Mouse (Mus musculus) retina, postnatal 7 days (tissue): ENCODE measurements around the gene Klhl3.

Experiments
- DNase-seq: peaks from one replicate; pipeline ENCODE4 v3.0.0-alpha.2; 2012; ENCODE audit warnings: low read depth, low spot score

Gene Klhl3

GRCm38 (mm10) chr13:58066496-58067389 lies 46.6 kb downstream of the Klhl3 start:
- DNase-seq: no peak

DNA sequence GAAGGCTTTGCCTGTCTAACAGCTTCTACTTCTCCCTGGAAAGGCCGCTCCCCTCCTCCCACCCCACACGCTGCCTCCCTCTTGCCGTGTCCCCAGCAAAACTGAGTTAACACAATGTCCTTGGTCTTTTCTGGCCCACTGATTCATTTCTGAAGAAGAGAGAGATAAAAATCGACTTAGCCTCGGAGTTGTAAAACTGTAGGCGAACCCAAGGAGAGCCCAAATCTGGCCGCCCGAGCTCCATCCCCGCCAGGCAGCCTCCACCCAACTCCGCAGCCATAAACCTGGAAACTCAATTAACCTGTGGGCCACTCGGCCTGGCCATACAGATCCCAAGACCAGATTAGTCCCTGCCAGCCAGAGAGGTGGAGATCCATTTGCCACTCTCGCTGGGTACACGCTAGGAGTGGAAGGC lies 47.3 kb downstream of the Klhl3 start:
- no peak for DNase-seq

DNA sequence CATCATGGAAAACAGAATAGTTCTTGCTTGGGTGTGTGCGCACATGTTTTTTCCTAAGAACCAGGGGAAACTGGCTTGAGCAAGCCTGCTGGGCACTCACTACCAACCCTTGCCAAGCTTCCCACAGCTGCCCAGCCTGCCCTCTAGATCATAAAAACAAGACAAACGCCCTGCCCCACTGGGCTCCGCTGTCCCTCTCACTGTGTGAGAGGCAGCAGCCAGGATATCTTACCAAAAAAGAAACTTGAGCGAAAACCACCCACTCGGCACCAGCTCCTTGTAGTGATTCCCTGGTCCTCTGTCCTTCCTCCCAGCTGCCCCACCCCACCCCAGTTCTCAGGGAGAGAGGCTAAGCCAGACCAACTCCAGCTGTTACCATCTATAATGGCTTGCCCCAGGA lies 48.1 kb downstream of the Klhl3 start:
- no peak for DNase-seq

DNA sequence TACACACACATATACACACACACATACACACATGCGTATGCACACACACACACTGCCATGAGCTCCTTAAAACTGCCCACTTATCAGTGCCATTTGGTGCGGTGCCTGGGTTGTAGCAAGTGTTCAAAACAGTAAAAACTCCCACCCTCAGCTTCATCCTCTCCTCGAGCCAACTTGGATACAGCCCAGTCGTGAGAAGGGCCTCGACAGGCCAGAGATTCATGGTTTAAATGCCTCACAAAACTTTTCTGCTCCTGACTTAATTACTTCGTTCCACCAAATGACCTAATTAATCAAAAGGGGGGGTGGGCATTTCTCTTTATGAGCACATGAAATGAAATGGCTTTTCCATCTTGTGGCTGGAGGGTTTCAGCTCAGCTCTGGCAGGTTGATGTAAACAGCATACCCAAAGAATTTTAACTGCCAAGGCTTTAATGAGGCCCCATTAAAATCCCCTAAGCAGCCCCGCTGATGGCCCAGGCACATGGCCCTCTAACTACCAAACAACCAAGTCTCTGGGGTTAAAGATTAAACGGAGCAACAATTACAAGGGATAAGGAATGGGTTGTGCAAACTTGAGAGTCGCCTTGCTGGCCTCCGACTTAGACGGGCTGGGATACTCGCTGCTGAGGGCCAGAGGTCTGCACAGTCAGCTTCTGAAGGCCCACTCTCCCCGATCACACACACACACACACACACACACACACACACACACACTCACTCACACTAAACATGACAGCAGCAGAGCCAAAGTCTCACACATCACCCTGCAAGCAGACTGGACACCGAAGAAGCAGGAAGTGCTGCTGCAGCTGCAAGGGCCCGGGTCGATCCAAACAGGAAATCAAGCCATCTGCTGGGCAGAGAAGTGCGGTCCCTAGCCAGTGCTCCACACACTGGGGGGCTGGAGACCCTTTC lies 55.2 kb downstream of the Klhl3 start:
- DNase-seq: no peak

DNA sequence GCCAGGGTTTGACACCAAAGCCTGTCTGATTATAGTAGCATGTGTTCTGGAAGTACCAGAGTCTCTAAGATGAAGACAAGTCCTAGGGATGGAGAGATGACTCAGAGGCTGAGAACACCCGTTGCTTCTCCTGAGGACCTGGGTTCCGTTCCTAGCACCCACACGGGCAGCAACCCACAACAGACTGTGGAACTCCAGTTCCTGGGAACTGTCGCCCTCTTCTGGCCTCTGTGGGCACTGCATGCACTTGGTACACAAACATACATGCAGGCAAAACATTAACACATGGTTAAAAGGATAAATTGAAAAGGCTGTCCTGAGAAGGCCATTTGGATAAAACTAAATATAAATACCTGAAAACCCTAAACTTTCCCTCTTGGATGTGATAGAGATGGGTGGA lies 56.8 kb downstream of the Klhl3 start:
- no peak for DNase-seq

- DNase-seq: no peak
Measured at GRCm38 (mm10) chr13:58053628-58054027, 59.8 kb downstream of the Klhl3 start.

- DNase-seq: no peak
Measured at GRCm38 (mm10) chr13:58051654-58052053, 61.7 kb downstream of the Klhl3 start.

DNA sequence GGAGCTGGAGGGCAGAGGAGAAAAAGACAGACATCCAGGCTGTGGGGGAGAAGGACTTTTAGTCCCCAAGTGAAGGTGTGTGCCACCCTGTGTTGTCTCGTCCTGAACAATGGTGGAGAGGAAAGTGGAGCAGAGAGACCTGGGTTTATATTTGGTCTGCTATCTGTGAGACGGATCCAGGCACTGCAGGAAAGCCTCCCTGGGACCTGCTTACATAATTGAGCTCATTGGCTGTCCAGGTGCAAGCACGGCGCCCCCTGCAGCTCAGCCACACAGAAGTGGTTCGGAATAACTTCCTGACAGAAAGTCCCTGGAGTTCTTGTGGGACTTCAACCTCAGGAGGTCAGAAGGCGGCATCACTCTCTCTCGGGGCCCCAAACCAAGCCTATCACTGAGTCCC lies 62.1 kb downstream of the Klhl3 start:
- no peak for DNase-seq

GRCm38 (mm10) chr13:58049121-58049520 lies 64.3 kb downstream of the Klhl3 start:
- no peak for DNase-seq

DNA sequence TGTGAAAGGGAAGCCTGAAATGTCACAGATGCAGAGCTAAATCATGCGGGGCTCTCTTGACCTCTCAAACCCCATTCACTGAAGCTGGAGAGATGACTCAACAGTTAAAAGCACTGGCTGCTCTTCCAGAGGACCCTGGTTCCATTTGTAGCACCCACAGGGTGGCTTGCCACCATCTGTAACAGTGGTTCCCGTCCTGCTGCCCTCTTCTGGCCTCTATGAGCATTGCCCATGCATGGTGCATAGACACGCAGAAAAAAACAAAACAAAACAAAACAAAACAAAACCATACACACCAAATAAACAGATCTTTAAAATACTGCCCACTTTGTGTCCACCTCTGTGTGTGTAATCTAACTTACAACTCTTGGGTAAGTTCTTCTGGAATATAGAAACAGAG lies 65.3 kb downstream of the Klhl3 start:
- DNase-seq: no peak

GRCm38 (mm10) chr13:58046178-58046577 lies 67.2 kb downstream of the Klhl3 start:
- DNase-seq: no peak

DNA sequence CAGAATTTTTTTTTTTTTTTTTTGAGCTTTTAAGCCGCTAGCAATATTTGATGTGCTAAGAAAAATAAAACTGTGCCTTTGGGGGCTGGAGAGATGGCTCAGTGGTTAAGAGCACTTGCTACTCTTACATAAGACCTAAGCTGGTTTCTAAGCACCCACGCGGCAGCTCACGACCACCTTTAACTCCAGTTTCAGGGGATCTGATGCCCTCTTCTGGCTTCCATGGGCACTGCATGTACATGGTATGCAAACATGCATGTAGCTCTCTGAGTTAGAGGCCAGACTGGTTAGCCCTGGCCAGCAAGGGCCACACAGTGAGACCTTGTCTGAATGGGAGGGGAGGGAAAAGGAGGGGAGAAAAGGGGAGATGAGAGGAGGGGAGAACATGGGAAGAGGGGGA lies 68.1 kb downstream of the Klhl3 start:
- no peak for DNase-seq

- no peak for DNase-seq
Measured at GRCm38 (mm10) chr13:58043278-58043677, 70.1 kb downstream of the Klhl3 start.

- DNase-seq: no peak
Measured at GRCm38 (mm10) chr13:58040112-58040511, 73.3 kb downstream of the Klhl3 start.

GRCm38 (mm10) chr13:58037506-58037905 lies 75.9 kb downstream of the Klhl3 start:
- DNase-seq: no peak

- no peak for DNase-seq
Measured at GRCm38 (mm10) chr13:58035470-58036156, 77.8 kb downstream of the Klhl3 start.

GRCm38 (mm10) chr13:58034985-58035384 lies 78.4 kb downstream of the Klhl3 start:
- DNase-seq: no peak

DNA sequence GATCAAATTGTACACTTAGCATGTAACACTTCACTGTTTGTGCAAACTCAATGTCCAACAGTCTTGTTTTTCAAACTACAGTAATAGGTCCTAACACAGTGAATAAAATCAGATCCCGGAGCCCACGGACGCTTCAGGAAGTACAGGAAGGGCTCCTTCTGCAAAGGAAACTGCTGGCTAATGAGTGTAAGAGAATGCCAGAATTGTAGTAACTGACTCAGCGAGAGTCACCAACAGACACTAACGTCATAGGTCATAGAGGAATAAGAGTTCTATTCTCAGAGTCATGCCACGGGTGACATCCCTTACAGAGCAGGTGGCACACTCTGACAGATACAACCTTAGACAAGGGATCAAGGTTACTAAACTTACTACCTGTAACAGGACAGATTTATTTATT lies 78.9 kb downstream of the Klhl3 start:
- DNase-seq: no peak

DNA sequence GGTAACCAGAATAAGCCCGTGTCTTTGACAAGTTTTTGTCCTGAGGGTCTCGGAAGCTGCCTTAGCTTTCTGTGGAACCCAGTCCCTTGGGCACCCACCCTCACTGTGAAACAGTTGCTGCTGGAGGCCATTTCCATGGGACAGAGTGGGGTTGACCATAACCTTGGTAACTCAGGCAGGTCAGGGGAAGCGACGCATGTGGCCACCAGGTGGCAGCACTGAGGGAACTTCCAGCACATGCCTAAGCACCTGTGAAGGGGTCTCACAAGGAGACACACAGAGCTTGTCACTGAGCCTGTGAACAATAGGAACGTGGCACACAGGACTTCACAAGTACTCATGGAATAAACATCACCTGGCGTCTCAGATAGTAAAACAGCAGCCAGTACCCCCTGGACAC lies 81.6 kb downstream of the Klhl3 start:
- DNase-seq: peak; percentile 37

DNA sequence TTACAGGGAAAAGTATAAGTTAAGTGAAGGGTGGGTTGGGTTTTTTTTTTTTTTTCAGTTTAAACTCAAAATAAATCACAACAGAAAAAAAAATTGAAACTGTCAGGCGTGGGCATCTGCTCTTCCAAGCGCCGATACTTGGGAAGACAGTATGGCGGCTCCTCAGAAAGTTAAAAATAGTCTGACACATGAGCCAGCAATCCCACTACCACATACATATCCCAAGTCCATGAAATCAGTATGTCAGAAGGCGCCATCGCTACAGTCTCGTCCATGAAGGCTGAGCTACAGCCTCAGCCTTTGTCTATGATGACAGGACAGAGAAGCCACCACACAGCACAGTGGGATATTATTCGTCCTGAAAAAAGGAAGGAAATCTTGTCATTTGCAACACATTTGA lies 86.3 kb downstream of the Klhl3 start:
- no peak for DNase-seq

DNA sequence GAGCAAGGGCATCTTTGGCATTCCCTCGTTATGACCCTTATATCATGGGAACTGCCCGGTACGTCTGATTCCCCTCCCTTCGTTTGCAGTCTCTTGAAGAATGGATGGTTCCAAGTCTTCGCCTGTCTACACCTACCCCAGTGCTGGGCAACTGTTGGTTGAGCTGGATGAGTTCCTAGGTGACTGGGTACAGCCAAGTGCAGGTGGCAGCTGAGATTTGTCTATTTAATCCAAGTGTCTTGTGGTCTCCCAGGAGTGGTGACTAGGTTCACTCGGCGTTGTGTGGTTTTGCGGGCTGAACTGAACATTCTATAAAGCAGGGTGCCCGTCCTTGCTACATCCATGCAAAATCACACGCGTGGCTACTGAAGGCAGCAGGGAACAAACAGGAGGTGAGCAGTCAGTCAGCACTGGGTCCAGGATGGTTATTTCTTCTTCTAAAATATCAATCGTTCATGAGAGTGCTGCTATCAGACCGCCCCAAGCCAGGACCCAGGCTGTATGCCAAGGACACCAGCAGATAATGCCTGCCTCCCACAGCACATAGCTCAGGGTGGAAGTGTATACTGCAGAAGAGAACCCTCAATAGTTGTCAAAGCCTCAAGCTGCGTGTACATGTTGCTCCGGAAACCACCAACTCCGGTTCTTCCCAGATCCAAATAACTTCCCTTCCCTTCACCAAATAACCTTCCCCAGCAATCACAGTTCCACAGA lies 87.5 kb downstream of the Klhl3 start:
- DNase-seq: no peak
